Mouse (Mus musculus) hindbrain, embryonic 14.5 days (tissue): ENCODE measurements at regions not wholly inside any gene's neighbourhood (a gene's known extent, or its start where the extent isn't known, plus 50 kb on each side); places are given as distances from the start of the nearest gene placed in this dataset.
"Not testable (repeated sequence)": the region's sequence is repeated elsewhere in the genome, so short reads cannot be mapped to it uniquely, and the experiment has no call there.

Experiments
- ATAC-seq: fragments of 200-750 bp; cut with Nextera tagmentation; 2 replicates; pipeline ENCODE4 v1.8.0; 2017; ENCODE audit warnings: moderate number of reproducible peaks, mild to moderate bottlenecking, moderate TSS enrichment, moderate library complexity; ENCODE audit not compliant: low FRiP score
- DNase-seq: peaks from one replicate; pipeline ENCODE4 v3.0.0-alpha.2; 2015; ENCODE audit warnings: low spot score
- H3K27ac ChIP-seq: fragments of 300-500 bp; sonication (generic); 2 replicates; pipeline ENCODE4 v1.5.1; 2014; ENCODE audit warnings: mild to moderate bottlenecking, moderate library complexity
- H3K27me3 ChIP-seq: fragments of 300-500 bp; sonication (generic); 2 replicates; pipeline ENCODE4 v1.6.1; 2014; ENCODE audit warnings: mild to moderate bottlenecking, low read length, mixed read lengths; ENCODE audit not compliant: control insufficient read depth, insufficient read depth
- H3K36me3 ChIP-seq: fragments of 300-500 bp; sonication (generic); replicated peaks from 2 replicates; pipeline ENCODE4 v1.6.1; 2014; ENCODE audit not compliant: control insufficient read depth, insufficient read depth
- H3K4me1 ChIP-seq: fragments of 300-500 bp; sonication (generic); replicated peaks from 2 replicates; pipeline ENCODE4 v1.6.1; 2014; ENCODE audit warnings: antibody characterized with exemption, low read length, mixed read lengths; ENCODE audit not compliant: control insufficient read depth, insufficient read depth
- H3K4me2 ChIP-seq: fragments of 300-500 bp; sonication (generic); replicated peaks from 2 replicates; pipeline ENCODE4 v1.6.1; 2014; ENCODE audit warnings: mild to moderate bottlenecking, moderate library complexity
- H3K4me3 ChIP-seq: fragments of 300-500 bp; sonication (generic); replicated peaks from 2 replicates; pipeline ENCODE4 v1.5.1; 2014; ENCODE audit warnings: mild to moderate bottlenecking, low read length
- H3K9ac ChIP-seq: fragments of 300-500 bp; sonication (generic); 2 replicates; pipeline ENCODE4 v1.6.1; 2014
- H3K9me3 ChIP-seq: fragments of 300-500 bp; sonication (generic); 2 replicates; pipeline ENCODE4 v1.6.1; 2016; ENCODE audit warnings: low read length; ENCODE audit not compliant: control insufficient read depth
- WGBS: fragments of 180-500 bp; shearing (Covaris S2); extraction: QIAGEN DNeasy Blood & Tissue Kit; methylation state at CpG from one replicate; pipeline ENCODE4 v1.1.7; 2014; 5-methylcytosine and 5-hydroxymethylcytosine counted together

GRCm38 (mm10) chr3:21955681-21956080 lies 120.8 kb upstream of the Tbl1xr1 start:
- ATAC-seq (no peak), DNase-seq (no peak)
- no peak overlapping the region for H3K4me3 ChIP-seq
- H3K9ac ChIP-seq, result no peak overlapping the region
- 57% methylated on average over 2 of the region's 2 CpGs for WGBS
- no peaks in the 10 kb centered on the region for H3K27me3 ChIP-seq
- H3K9me3 ChIP-seq, result no peaks in the 10 kb centered on the region
- H3K36me3 ChIP-seq, result no peaks in the 10 kb centered on the region
- H3K4me2 ChIP-seq, result no peak overlapping the region
- H3K27ac ChIP-seq, result no peak overlapping the region
- H3K4me1 ChIP-seq, result no peaks in the 10 kb centered on the region

GRCm38 (mm10) chr3:21957105-21957504 lies 119.3 kb upstream of the Tbl1xr1 start:
- not testable (repeated sequence) for H3K9me3 ChIP-seq, DNase-seq, ATAC-seq, H3K4me1 ChIP-seq, H3K36me3 ChIP-seq, H3K4me2 ChIP-seq, H3K9ac ChIP-seq, H3K27ac ChIP-seq, H3K27me3 ChIP-seq, H3K4me3 ChIP-seq
- WGBS, result 66% methylated on average over 6 of the region's 6 CpGs

GRCm38 (mm10) chr3:21958595-21959286 lies 117.7 kb upstream of the Tbl1xr1 start:
- ATAC-seq, result no peak
- 91% methylated on average over 6 of the region's 6 CpGs for WGBS
- H3K36me3 ChIP-seq, result no peaks in the 10 kb centered on the region
- no peaks in the 10 kb centered on the region for H3K9me3 ChIP-seq
- H3K4me1 ChIP-seq, result no peaks in the 10 kb centered on the region
- no peak for DNase-seq
- H3K9ac ChIP-seq, result no peak overlapping the region
- H3K27ac ChIP-seq, result no peak overlapping the region
- no peak overlapping the region for H3K4me3 ChIP-seq
- H3K4me2 ChIP-seq, result no peak overlapping the region
- no peaks in the 10 kb centered on the region for H3K27me3 ChIP-seq

GRCm38 (mm10) chr3:21961091-21961490 lies 115.4 kb upstream of the Tbl1xr1 start:
- Histone ChIP-seq H3K27ac (no peak overlapping the region), H3K4me1 (no peaks in the 10 kb centered on the region), H3K27me3 (no peaks in the 10 kb centered on the region), H3K9me3 (no peaks in the 10 kb centered on the region), H3K4me3 (no peak overlapping the region), H3K4me2 (no peak overlapping the region), H3K9ac (no peak overlapping the region), H3K36me3 (no peaks in the 10 kb centered on the region)
- DNase-seq (no peak), ATAC-seq (no peak)
- WGBS, result 83% methylated on average over 6 of the region's 6 CpGs

GRCm38 (mm10) chr3:21961746-21962145 lies 114.7 kb upstream of the Tbl1xr1 start:
- H3K36me3 ChIP-seq, result no peaks in the 10 kb centered on the region
- no peaks in the 10 kb centered on the region for H3K9me3 ChIP-seq
- H3K27ac ChIP-seq, result no peak overlapping the region
- no peak for ATAC-seq
- no peaks in the 10 kb centered on the region for H3K27me3 ChIP-seq
- no peaks in the 10 kb centered on the region for H3K4me1 ChIP-seq
- 90% methylated on average over 5 of the region's 5 CpGs for WGBS
- no peak overlapping the region for H3K9ac ChIP-seq
- H3K4me2 ChIP-seq, result no peak overlapping the region
- H3K4me3 ChIP-seq, result no peak overlapping the region
- DNase-seq, result no peak

GRCm38 (mm10) chr3:21962360-21962782 lies 114.1 kb upstream of the Tbl1xr1 start:
- no peak overlapping the region for H3K4me2 ChIP-seq
- H3K36me3 ChIP-seq, result no peaks in the 10 kb centered on the region
- ATAC-seq (no peak), DNase-seq (no peak)
- H3K27ac ChIP-seq, result no peak overlapping the region
- H3K27me3 ChIP-seq, result no peaks in the 10 kb centered on the region
- H3K9me3 ChIP-seq, result no peaks in the 10 kb centered on the region
- H3K9ac ChIP-seq, result no peak overlapping the region
- WGBS, result 43% methylated on average over 7 of the region's 7 CpGs
- H3K4me3 ChIP-seq, result no peak overlapping the region
- no peaks in the 10 kb centered on the region for H3K4me1 ChIP-seq

- H3K9me3 ChIP-seq, result no peaks in the 10 kb centered on the region
- 37% methylated on average over 7 of the region's 7 CpGs for whole genome bisulfite sequencing
- H3K27me3 ChIP-seq, result no peaks in the 10 kb centered on the region
- H3K27ac ChIP-seq, result no peak overlapping the region
- DNase-seq (no peak), ATAC-seq (no peak)
- no peaks in the 10 kb centered on the region for H3K4me1 ChIP-seq
- no peaks in the 10 kb centered on the region for H3K36me3 ChIP-seq
- no peak overlapping the region for H3K4me2 ChIP-seq
- H3K4me3 ChIP-seq, result no peak overlapping the region
- H3K9ac ChIP-seq, result no peak overlapping the region
Observed at GRCm38 (mm10) chr3:21962921-21963732, 113.3 kb upstream of the Tbl1xr1 start.

GRCm38 (mm10) chr3:21963733-21964351 lies 112.6 kb upstream of the Tbl1xr1 start:
- Histone ChIP-seq H3K4me3 (no peak overlapping the region), H3K27ac (no peak overlapping the region), H3K9ac (no peak overlapping the region), H3K4me2 (no peak overlapping the region), H3K27me3 (no peaks in the 10 kb centered on the region), H3K4me1 (no peaks in the 10 kb centered on the region), H3K36me3 (no peaks in the 10 kb centered on the region), H3K9me3 (no peaks in the 10 kb centered on the region)
- ATAC-seq, result no peak
- DNase-seq, result no peak
- 91% methylated on average over 1 of the region's 1 CpGs for WGBS

GRCm38 (mm10) chr3:21964438-21964837 lies 112.0 kb upstream of the Tbl1xr1 start:
- 79% methylated on average over 6 of the region's 6 CpGs for WGBS
- H3K4me3 ChIP-seq, result no peak overlapping the region
- H3K4me1 ChIP-seq, result no peaks in the 10 kb centered on the region
- H3K27ac ChIP-seq, result no peak overlapping the region
- H3K36me3 ChIP-seq, result no peaks in the 10 kb centered on the region
- no peak overlapping the region for H3K4me2 ChIP-seq
- H3K27me3 ChIP-seq, result no peaks in the 10 kb centered on the region
- DNase-seq (no peak), ATAC-seq (no peak)
- H3K9ac ChIP-seq, result no peak overlapping the region
- H3K9me3 ChIP-seq, result no peaks in the 10 kb centered on the region
